Mouse (Mus musculus) ES-E14 (cell line): Measurements from ENCODE around the gene Slc34a2.

Experiments used
- CHD2 ChIP-seq: IDR thresholded peaks from 2 replicates; pipeline ENCODE4 v1.6.1; 2014; ENCODE audit warnings: mild to moderate bottlenecking, low read depth, low read length, inconsistent platforms
- HCFC1 ChIP-seq: IDR thresholded peaks from 2 replicates; pipeline ENCODE4 v1.6.1; 2012; ENCODE audit warnings: low read length, inconsistent platforms, borderline replicate concordance; ENCODE audit not compliant: insufficient read depth
- MAFK ChIP-seq: IDR thresholded peaks from 2 replicates; pipeline ENCODE4 v1.6.1; 2014; ENCODE audit warnings: mild to moderate bottlenecking, low read depth, low read length, inconsistent platforms; ENCODE audit not compliant: insufficient read depth
- ZC3H11A ChIP-seq: IDR thresholded peaks from 2 replicates; pipeline ENCODE4 v1.6.1; 2012; ENCODE audit warnings: low read depth, mild to moderate bottlenecking, inconsistent platforms, low read length, borderline replicate concordance
- ZNF384 ChIP-seq: IDR thresholded peaks from 2 replicates; pipeline ENCODE4 v1.6.1; 2012; ENCODE audit warnings: low read depth, low read length, inconsistent platforms

DNA sequence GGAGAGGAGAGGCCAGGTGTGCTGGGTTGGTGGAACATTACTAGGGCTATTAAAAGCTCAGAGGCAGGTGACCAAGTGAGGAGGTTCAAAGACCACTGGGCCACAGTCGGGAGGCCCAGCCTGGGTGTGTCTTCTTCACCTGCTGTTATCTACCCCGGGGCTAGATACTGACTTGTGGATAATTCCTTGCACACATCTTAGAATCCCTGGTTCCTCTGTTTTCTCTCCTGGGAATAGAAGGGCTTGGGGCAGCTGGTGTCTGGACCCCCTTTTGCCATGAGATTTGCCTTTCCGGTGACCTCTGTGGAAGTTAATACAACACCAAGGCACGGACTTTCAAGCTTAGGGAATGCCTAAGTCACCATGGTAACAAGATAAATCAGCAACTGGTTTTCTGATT is 72.3 kb downstream of the Slc34a2 start:
- TF ChIP-seq HCFC1, result no peak
- no peak for TF ChIP-seq CHD2
- TF ChIP-seq ZC3H11A, result no peak
- no peak for TF ChIP-seq ZNF384
- no peak for TF ChIP-seq MAFK
